Mouse (Mus musculus): ENCODE measurements at regions not wholly inside any gene's neighbourhood (a gene's known extent, or its start where the extent isn't known, plus 50 kb on each side); places are given as distances from the start of the nearest gene placed in this dataset.

DNA sequence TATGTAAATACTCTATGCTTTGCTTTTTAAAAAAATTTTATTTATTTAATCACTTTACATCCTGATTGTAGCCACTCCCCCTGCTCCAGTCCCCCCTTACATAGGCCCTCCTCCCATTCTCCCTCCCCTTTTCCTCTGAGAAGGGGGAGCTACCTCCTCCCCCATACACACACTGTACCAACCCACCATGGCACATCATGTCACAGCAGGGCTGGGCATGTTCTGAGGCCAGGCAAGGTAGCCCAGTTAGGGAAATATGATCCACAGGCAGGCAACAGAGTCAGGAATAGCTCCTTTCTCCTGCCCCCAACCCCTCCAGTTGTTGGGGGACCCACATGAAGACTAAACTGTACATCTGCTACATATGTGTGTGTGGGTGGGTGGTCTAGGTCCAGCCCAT, 1130.7 kb upstream of the Gulo start:
- no peak for DNase-seq (ENCODE audit: low spot score)

DNA sequence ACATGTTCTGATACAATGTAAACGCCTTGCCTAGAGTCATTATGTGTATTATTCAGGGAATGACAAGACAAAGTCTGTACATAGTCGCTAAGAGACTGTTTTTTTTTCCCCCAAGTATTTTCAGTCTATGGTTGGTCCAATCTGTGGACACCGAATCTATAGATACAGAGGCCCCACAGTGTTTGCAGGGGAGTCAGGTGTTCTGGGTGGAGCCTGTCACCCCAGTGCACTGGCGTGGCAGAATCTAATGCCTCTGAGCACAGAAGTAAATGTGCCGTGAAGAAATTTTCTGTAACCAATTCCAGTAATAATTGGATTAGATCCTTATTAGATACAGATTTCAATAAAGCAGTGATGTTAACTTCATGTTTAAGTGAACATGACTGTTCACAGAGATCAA, 1130.1 kb upstream of the Gulo start:
- no peak for DNase-seq (ENCODE audit: low spot score)

DNA sequence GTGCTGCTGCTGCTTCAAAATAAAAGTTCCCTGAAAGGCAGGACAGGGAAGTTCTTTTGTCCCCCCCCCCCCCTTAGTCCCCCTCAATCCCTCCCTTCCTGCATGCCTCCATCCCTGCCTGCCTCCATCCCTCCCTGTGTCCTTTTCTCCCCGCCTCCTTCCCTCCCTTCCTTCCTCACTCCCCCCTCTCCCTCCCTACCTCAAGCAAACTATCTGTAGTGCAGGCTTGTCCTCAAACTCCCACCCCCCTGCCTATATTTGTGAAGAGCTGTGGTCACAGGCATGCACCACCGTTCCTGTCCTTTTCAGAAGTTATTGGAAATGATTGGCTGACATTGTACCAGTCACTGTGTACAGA, 1127.1 kb upstream of the Gulo start:
- DNase-seq (ENCODE audit: low spot score): no peak

DNA sequence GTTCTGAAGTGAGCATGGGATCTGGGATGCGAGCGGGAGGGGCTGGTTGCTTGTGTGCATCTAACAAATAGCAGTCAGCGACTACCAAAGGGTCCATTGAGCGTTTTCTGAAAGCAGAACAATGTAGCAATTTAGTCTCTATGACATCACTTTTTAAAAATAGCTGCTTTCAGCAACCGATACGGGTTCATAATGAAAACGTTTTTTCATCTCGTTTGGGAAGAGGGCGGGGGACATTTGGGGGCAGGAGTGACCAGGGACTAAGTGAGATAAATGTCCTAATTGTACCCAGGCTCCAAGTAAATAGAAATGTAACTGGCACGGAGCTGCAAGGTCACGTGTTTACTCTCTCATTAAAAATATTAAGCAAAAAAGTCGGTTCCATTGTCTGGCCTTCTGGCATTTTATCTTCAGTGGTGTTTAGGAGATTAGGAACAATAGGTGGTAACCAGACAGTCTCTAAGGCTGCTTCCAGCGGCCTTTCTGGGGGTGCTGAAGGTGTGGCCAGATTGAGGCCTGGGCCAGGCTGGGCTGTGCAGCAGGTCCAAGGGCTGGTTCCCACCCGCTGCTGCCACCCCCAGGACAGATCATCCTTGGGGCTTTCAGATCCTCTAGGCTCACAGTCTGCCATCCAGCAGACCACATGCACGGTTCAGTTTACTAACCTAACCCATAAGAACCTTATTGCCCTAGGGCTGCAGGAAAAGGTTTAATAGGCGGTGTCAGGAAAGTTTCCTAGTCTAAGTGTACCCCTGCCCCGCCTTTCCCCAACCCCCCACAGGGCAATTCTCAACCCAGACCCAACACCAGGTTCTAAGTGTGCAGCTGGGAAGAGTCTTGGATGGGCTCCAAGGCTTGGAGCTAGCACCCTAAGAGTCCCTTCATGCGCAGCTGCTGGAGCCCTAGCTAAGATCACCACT, 1126.5 kb upstream of the Gulo start:
- DNase-seq (ENCODE audit: low spot score): peak; percentile 20

DNA sequence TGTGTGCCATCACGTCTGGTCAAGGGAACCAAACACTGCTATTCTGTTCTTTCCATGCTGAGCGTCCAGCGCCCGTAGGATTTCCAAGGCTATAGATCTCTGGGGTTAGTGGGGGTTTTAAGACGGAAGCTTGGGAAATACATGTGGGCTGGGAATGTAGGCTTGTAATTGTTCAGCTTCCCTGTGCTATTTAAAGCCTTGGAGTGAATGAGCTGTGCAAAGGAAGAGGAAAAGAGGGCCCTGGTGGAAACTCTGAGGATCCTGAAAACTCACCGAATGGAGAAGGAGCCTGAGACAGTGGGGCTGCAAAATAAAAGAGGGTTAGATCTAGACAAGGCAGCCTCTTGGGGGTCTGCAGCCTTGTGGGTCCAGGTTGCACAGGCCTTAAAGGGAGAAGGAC, 1124.2 kb upstream of the Gulo start:
- DNase-seq (ENCODE audit: low spot score): no peak

DNA sequence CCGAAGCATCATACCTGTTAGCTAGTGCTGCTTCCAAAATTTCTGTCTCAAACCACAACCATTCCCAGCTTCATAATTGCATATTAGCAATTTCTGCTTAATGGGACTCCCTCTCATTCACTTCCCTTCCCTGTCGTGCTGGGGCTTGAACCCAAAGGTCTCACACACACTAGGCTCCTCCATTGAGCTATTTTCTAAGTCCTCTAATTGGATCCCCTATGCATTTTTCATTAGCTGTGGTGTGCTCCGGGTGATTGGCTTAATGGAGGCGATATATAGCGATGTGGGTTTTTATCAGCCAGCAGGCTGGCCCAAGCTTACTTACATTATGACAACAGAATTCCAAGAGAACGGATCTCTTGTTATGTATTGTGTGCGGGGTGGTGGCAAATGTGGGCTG, 1118.1 kb upstream of the Gulo start:
- DNase-seq (ENCODE audit: low spot score): no peak

DNA sequence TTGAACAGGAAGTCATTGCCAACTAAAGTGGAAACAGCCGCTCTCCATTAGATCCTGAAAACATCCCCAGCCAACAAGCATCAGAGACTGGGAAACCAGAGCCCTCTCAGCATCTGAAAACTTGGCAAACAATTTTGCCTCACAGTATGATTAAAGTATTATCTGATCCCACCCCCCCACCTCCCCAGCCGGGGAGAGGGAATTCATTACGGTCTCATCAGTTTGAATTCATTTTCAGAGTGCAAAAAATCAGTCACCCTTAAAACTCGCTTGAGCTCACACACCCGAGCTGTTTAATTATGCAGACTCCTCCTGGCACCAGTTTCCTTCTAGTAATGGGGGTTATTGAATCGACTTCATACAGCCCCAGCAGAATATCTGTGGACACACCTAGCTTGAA, 1117.2 kb upstream of the Gulo start:
- DNase-seq (ENCODE audit: low spot score): no peak

DNA sequence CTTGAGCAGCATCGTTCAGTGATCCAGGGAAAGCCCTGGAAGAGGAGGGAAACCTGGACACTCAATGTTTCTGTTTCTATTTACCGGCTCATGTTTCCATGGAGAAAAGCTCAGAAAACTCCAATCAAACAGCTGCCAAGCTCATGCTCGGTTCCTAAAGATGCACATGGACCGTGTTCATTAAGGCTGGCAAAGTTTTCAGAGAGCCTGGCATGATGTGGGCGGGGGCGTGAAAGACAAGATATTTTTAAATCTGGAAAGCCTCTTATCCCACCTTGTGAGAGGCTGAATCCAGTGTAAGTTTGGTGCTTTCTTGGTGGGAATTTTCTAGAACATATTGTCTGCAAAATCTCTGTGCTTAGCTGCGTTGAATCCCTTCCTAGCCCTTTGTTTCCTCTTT, 1114.3 kb upstream of the Gulo start:
- no peak for DNase-seq (ENCODE audit: low spot score)
